Mouse (Mus musculus) embryonic facial prominence, embryonic 12.5 days (tissue): ENCODE data around the gene Stxbp4. TPM values are rescaled to one million over a fixed set of nuclear protein-coding genes. Genes with fewer than 3 reads are reported as not detected.

Source experiments
- ATAC-seq: fragments of 200-750 bp; cut with Nextera tagmentation; 2 replicates; pipeline ENCODE4 v1.8.0; 2017; ENCODE audit not compliant: insufficient number of reproducible peaks, insufficient read depth, low FRiP score, low TSS enrichment
- H3K27ac ChIP-seq: fragments of 300-500 bp; sonication (generic); 2 replicates; pipeline ENCODE4 v1.5.1; 2016; ENCODE audit warnings: mild to moderate bottlenecking
- H3K27me3 ChIP-seq: fragments of 300-500 bp; sonication (generic); 2 replicates; pipeline ENCODE4 v1.6.1; 2016; ENCODE audit warnings: mild to moderate bottlenecking, moderate library complexity
- H3K36me3 ChIP-seq: fragments of 300-500 bp; sonication (generic); 2 replicates; pipeline ENCODE4 v1.6.1; 2016; ENCODE audit warnings: mild to moderate bottlenecking
- H3K4me1 ChIP-seq: fragments of 300-500 bp; sonication (generic); 2 replicates; pipeline ENCODE4 v1.6.1; 2016
- H3K4me2 ChIP-seq: fragments of 300-500 bp; sonication (generic); replicated peaks from 2 replicates; pipeline ENCODE4 v1.6.1; 2016; ENCODE audit warnings: mild to moderate bottlenecking, moderate library complexity
- H3K4me3 ChIP-seq: fragments of 300-500 bp; sonication (generic); 2 replicates; pipeline ENCODE4 v1.5.1; 2016; ENCODE audit warnings: mild to moderate bottlenecking
- H3K9ac ChIP-seq: fragments of 300-500 bp; sonication (generic); 2 replicates; pipeline ENCODE4 v1.6.1; 2016; ENCODE audit warnings: mild to moderate bottlenecking, moderate library complexity
- H3K9me3 ChIP-seq: fragments of 300-500 bp; sonication (generic); 2 replicates; pipeline ENCODE4 v1.6.1; 2016; ENCODE audit warnings: mild to moderate bottlenecking, moderate library complexity
- WGBS: fragments of 180-500 bp; shearing (Covaris S2); methylation state at CpG from one replicate; pipeline ENCODE4 v1.1.7; 2016; 5-methylcytosine and 5-hydroxymethylcytosine counted together
- polyA plus RNA-seq: library from polyadenylated mRNA; unstranded; fragments of >200 nt; fragmentation: Nextera tagmentation; extraction: Ambion mirVana; gene quantifications from 2 replicates; pipeline ENCODE4 v1.2.1, GENCODE M21; 2016

Gene Stxbp4
- polyA plus RNA-seq, 1 experiment from 2014 or later = 41.0 TPM

- Histone ChIP-seq H3K9ac (peak overlapping the region; percentile 94), H3K4me1 (peaks cover 18% of the 10 kb centered on the region), H3K4me3 (peak overlapping the region; percentile 95), H3K27ac (peak overlapping the region; percentile 95), H3K36me3 (peaks cover 16% of the 10 kb centered on the region), H3K27me3 (no peaks in the 10 kb centered on the region), H3K9me3 (no peaks in the 10 kb centered on the region), H3K4me2 (peak overlapping the region; percentile 62)
- under 1% methylated on average over 54 of the region's 54 CpGs for WGBS
- ATAC-seq = peak; percentile 24; the same call in 1 of the 2 replicates
Observed at GRCm38 (mm10) chr11:90638312-90638830, 487 bp upstream of the Stxbp4 start.

DNA sequence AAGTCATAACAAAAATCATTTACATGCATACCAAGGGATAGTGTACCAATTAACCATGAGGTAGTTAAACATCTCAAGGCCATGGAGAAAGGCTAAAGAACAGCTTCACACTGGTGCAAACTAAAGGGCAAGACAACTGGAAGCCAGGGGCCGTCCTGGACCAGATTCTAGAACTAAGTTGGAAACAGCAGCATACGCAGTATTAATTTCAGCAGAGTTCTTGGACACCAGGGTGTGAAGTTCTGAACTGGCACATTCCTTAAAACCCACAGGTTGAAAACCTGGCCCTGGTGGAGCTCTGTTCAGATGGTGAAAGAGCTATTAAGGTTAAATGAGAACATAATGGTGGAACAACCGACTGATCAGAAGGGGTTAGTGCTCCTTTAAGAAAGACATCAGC is 3.2 kb downstream of the Stxbp4 start:
- WGBS = 84% methylated on average over 3 of the region's 3 CpGs
- Histone ChIP-seq H3K9ac (no peak overlapping the region), H3K4me3 (no peak overlapping the region), H3K4me1 (peaks cover 14% of the 10 kb centered on the region), H3K27me3 (no peaks in the 10 kb centered on the region), H3K27ac (no peak overlapping the region), H3K36me3 (no peaks in the 10 kb centered on the region), H3K9me3 (no peaks in the 10 kb centered on the region), H3K4me2 (no peak overlapping the region)
- ATAC-seq = no peak

DNA sequence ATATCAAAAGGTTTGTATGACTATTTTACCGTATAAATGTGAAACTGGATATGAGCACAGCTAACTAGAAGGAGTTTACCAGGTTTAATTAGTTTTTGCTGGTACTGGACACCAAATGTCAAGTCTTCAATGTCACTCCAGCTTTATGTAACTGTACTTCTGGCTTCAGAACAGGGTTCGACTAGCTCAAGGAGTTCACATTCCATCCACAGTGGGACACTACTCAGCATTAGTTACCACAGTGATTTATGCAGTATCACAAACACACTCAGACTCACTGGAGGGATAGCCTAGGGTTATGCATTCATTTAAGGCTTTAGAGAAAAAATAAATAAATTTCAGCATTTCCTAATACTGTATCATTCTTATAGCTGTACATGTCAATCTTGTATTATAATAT is 5.4 kb downstream of the Stxbp4 start:
- 80% methylated on average over 2 of the region's 2 CpGs for WGBS
- ATAC-seq = no peak
- H3K36me3 ChIP-seq = no peaks in the 10 kb centered on the region

DNA sequence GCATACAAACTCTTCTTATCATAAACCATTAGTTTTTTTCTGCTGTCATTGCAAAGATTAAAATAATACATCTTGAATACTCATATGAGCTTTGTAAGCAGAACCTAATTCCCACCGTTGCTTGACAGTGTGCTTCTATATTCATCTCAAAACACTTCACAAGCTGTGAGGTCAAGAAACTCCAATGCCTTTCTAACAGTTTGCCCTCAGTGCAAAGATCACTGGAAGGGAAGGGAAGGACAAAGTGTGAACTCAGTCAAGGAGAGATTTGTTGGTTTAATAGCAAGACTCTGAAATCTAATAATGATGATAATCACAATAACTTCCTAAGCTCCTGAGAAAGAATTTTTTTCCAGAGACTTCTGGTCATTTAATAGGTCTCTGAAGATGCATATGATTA is 10.1 kb downstream of the Stxbp4 start:
- no peaks in the 10 kb centered on the region for H3K27me3 ChIP-seq
- H3K9me3 ChIP-seq = no peaks in the 10 kb centered on the region
- no peaks in the 10 kb centered on the region for H3K36me3 ChIP-seq
- H3K9ac ChIP-seq = no peak overlapping the region
- H3K4me2 ChIP-seq = no peak overlapping the region
- no peak overlapping the region for H3K27ac ChIP-seq
- H3K4me1 ChIP-seq = no peaks in the 10 kb centered on the region
- no peak overlapping the region for H3K4me3 ChIP-seq
- ATAC-seq = no peak
- 91% methylated on average over 1 of the region's 1 CpGs for WGBS

More for the DNA sequence above, 5.4 kb downstream of the Stxbp4 start:
- no peak overlapping the region for H3K4me2 ChIP-seq
- no peak overlapping the region for H3K4me3 ChIP-seq
- no peaks in the 10 kb centered on the region for H3K9me3 ChIP-seq
- H3K27ac ChIP-seq = no peak overlapping the region
- H3K9ac ChIP-seq = no peak overlapping the region
- H3K27me3 ChIP-seq = no peaks in the 10 kb centered on the region
- peaks cover 12% of the 10 kb centered on the region for H3K4me1 ChIP-seq

GRCm38 (mm10) chr11:90625174-90625573 is 12.7 kb downstream of the Stxbp4 start:
- Histone ChIP-seq H3K4me2 (no peak overlapping the region), H3K27ac (no peak overlapping the region), H3K9me3 (no peaks in the 10 kb centered on the region), H3K9ac (no peak overlapping the region), H3K4me1 (no peaks in the 10 kb centered on the region), H3K36me3 (peaks cover 7% of the 10 kb centered on the region; the same call in 1 of the 2 replicates), H3K27me3 (no peaks in the 10 kb centered on the region), H3K4me3 (no peak overlapping the region)
- WGBS = 94% methylated on average over 1 of the region's 1 CpGs
- ATAC-seq = no peak

- no peak for ATAC-seq
- 55% methylated on average over 6 of the region's 6 CpGs for WGBS
- no peak overlapping the region for H3K9ac ChIP-seq
- no peak overlapping the region for H3K4me3 ChIP-seq
- H3K27ac ChIP-seq = no peak overlapping the region
- H3K36me3 ChIP-seq = peaks cover 10% of the 10 kb centered on the region; the same call in 1 of the 2 replicates
- no peaks in the 10 kb centered on the region for H3K9me3 ChIP-seq
- no peak overlapping the region for H3K4me2 ChIP-seq
- H3K27me3 ChIP-seq = no peaks in the 10 kb centered on the region
- no peaks in the 10 kb centered on the region for H3K4me1 ChIP-seq
Observed at GRCm38 (mm10) chr11:90623477-90623876, 14.4 kb downstream of the Stxbp4 start.

GRCm38 (mm10) chr11:90622500-90622899 is 15.4 kb downstream of the Stxbp4 start:
- Histone ChIP-seq H3K4me2 (no peak overlapping the region), H3K27me3 (no peaks in the 10 kb centered on the region), H3K36me3 (peaks cover 12% of the 10 kb centered on the region; the same call in 1 of the 2 replicates), H3K9ac (no peak overlapping the region), H3K4me3 (no peak overlapping the region), H3K9me3 (no peaks in the 10 kb centered on the region), H3K4me1 (no peaks in the 10 kb centered on the region), H3K27ac (no peak overlapping the region)
- no peak for ATAC-seq
- 94% methylated on average over 7 of the region's 7 CpGs for WGBS

DNA sequence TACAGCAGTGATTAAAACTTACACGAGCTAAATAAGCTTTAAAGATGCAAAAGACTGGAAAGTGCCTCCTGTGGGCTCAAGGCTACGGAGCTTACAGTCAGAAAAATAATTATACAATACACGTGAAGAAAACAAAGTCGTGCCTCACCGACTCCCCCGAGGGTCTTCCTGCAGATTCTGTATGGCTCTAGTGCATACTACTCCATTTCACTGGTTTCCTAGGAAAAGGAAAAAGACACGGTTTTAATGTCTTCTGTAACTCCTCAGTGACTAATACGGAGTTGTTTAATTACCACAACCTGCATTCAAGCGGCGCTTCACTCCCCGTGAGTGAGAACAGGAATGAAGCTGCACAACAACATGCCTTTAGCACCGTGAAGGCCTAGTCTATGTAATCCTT is 15.8 kb downstream of the Stxbp4 start:
- no peaks in the 10 kb centered on the region for H3K9me3 ChIP-seq
- 87% methylated on average over 12 of the region's 12 CpGs for WGBS

DNA sequence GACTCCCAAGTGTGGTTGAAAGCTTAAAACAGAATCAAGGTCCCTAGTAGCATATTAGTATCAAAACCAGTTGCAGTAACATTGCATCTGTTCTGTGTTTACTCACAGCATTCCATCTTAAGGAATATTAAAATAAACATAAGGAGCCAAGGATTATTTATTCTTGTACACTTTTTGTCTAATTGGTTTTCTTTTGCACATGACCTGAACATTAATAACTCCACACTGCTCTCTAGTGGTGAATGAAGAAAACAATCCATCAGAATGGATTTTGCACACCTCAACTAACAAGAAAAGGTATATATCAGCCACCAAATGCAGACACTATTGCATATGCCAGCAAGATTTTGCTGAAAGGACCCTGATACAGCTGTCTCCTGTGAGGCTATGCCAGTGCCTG is 21.5 kb downstream of the Stxbp4 start:
- Histone ChIP-seq H3K36me3 (peaks cover 26% of the 10 kb centered on the region; the same call in 1 of the 2 replicates), H3K4me1 (no peaks in the 10 kb centered on the region), H3K9ac (no peak overlapping the region), H3K4me2 (no peak overlapping the region), H3K4me3 (no peak overlapping the region), H3K27ac (no peak overlapping the region), H3K9me3 (no peaks in the 10 kb centered on the region), H3K27me3 (no peaks in the 10 kb centered on the region)
- no peak for ATAC-seq

More for the DNA sequence above, 15.8 kb downstream of the Stxbp4 start:
- Histone ChIP-seq H3K36me3 (peaks cover 12% of the 10 kb centered on the region; the same call in 1 of the 2 replicates), H3K9ac (no peak overlapping the region), H3K27me3 (no peaks in the 10 kb centered on the region), H3K27ac (no peak overlapping the region), H3K4me1 (no peaks in the 10 kb centered on the region), H3K4me2 (no peak overlapping the region), H3K4me3 (no peak overlapping the region)
- ATAC-seq = no peak

DNA sequence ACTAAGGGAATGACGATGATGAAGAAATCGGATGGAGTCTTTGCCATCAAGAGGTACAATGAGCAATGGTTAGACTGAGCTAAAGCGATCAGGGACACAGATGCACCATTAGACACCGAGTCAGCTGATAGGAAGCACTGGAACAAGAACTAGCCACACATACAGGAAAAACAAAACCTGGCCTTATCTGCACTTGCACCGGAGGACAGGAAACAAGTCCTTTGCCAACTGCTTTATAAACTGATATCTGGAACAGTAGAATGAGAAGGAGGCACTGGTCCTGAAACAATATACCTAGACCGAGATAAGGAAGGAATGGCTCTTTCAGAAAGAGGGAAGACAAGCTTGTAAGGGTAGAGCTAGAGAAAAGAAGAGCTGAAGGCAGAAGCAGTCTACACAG is 23.1 kb downstream of the Stxbp4 start:
- H3K27me3 ChIP-seq = no peaks in the 10 kb centered on the region
- H3K9me3 ChIP-seq = no peaks in the 10 kb centered on the region
- 91% methylated on average over 6 of the region's 6 CpGs for WGBS
- no peak overlapping the region for H3K4me2 ChIP-seq
- no peaks in the 10 kb centered on the region for H3K4me1 ChIP-seq
- H3K4me3 ChIP-seq = no peak overlapping the region
- no peak overlapping the region for H3K27ac ChIP-seq
- no peak overlapping the region for H3K9ac ChIP-seq
- peaks cover 18% of the 10 kb centered on the region; the same call in 1 of the 2 replicates for H3K36me3 ChIP-seq
- no peak for ATAC-seq

DNA sequence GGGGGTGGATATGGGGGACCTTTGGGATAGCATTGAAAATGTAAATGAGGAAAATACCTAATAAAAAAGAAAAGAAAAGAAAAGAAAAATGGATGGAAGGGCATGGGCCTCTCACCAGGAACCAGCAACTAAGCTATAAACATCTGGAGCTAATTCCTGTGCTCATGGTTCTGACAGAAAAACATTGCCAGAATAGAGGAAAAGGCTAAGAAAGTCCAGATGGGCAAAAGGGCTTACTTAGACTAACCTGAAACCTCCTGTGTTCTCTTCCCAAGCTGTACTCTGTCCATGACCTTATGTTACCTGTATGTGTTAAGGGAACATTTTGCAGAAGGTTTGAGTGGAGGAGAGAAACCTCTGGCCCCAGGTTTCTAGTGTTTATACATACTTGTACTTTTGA is 25.8 kb downstream of the Stxbp4 start:
- no peak overlapping the region for H3K9ac ChIP-seq

DNA sequence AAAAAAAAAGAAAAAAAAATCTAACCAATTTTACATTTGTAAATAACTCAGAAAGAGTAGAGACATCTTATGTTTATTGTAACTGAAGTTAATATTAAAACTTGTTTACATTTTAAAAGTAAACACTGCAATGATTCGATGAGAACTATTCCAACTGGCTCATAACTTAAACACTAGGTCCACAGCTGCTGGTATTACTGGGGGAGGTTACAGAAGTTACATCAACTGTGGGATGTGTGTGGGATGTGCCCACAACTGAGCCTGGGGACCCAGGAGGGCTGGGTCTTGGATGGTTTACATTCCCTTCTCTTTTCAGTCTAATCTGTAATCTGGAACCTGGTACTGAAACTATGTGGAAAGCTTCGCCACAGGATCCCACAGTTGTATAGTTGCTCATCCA is 34.8 kb downstream of the Stxbp4 start:
- Histone ChIP-seq H3K4me2 (no peak overlapping the region), H3K4me3 (no peak overlapping the region), H3K36me3 (peaks cover 28% of the 10 kb centered on the region), H3K27me3 (no peaks in the 10 kb centered on the region), H3K9ac (no peak overlapping the region), H3K9me3 (no peaks in the 10 kb centered on the region), H3K4me1 (no peaks in the 10 kb centered on the region), H3K27ac (no peak overlapping the region)
- WGBS = 85% methylated on average over 2 of the region's 2 CpGs
- ATAC-seq = no peak

More for the DNA sequence above, 25.8 kb downstream of the Stxbp4 start:
- H3K4me2 ChIP-seq = no peak overlapping the region
- no peaks in the 10 kb centered on the region for H3K9me3 ChIP-seq
- H3K4me1 ChIP-seq = no peaks in the 10 kb centered on the region
- H3K36me3 ChIP-seq = peaks cover 24% of the 10 kb centered on the region; the same call in 1 of the 2 replicates
- H3K4me3 ChIP-seq = no peak overlapping the region
- H3K27me3 ChIP-seq = no peaks in the 10 kb centered on the region
- H3K27ac ChIP-seq = no peak overlapping the region
- ATAC-seq = no peak; the same call in 1 of the 2 replicates
